Comparison of ENCODE assay signal across 16 mouse cellular contexts in genomic region chr8:124547269-124547668, GRCm38 (mm10). TPM values are rescaled to one million over a fixed set of nuclear protein-coding genes. Genes with fewer than 3 reads are reported as not detected.
"Had no signal": no experiment of that assay in that cellular context is flagged by ENCODE, and none has a peak within 500 bp of the region (broad histone marks: within the 10 kb centered on the region; RNA-seq: fewer than 3 reads in every experiment).

No protein-coding gene starts in this region.

- H3K9me3 ChIP-seq: kidney, embryonic 15.5 days; limb, embryonic 13.5 days; midbrain, embryonic 13.5 days had no signal

- H3K4me1 ChIP-seq: kidney, embryonic 15.5 days; limb, embryonic 13.5 days; midbrain, embryonic 13.5 days had no signal

- ATAC-seq: midbrain, embryonic 13.5 days had no signal

- DNase-seq: kidney, adult 2 months; kidney, postnatal 14 days; layer of hippocampus, postnatal 36 days; left cerebral cortex, postnatal 4 days; lung, adult 18-20 months; right cerebral cortex, postnatal 4 days; spleen, adult 18-20 months; thymus, adult 2 months; thymus, postnatal 25 days had no signal

- H3K27ac ChIP-seq: kidney, embryonic 15.5 days; limb, embryonic 13.5 days; liver, embryonic 14.5 days; midbrain, embryonic 13.5 days had no signal

- H3K4me2 ChIP-seq: kidney, embryonic 15.5 days; limb, embryonic 13.5 days; midbrain, embryonic 13.5 days had no signal

- H3K4me3 ChIP-seq: kidney, embryonic 15.5 days; limb, embryonic 13.5 days; midbrain, embryonic 13.5 days had no signal

- H3K9ac ChIP-seq: kidney, embryonic 15.5 days; limb, embryonic 13.5 days; liver, embryonic 14.5 days; midbrain, embryonic 13.5 days had no signal

- H3K27me3 ChIP-seq: kidney, embryonic 15.5 days; limb, embryonic 13.5 days; midbrain, embryonic 13.5 days had no signal

RNA-seq across cellular contexts. Expression of gene Agt, which starts 22.2 kb away (rescaled TPM):
- total RNA-seq: monocyte, adult 5-6 weeks; neutrophil, adult 5-6 weeks had no signal
- polyA plus RNA-seq: midbrain, embryonic 13.5 days had no signal

RNA-seq across cellular contexts. Expression of gene Capn9, which starts 28.6 kb away (rescaled TPM):
- total RNA-seq: liver, adult 2 months; monocyte, adult 5-6 weeks; neutrophil, adult 5-6 weeks had no signal
- polyA plus RNA-seq: kidney, adult 2 months; limb, embryonic 13.5 days; liver, adult 2 months; liver, embryonic 14.5 days had no signal
